Mouse (Mus musculus) urinary bladder, postnatal 4 days (tissue): ENCODE results near the gene Tnc.
"Not testable (repeated sequence)": the region's sequence is repeated elsewhere in the genome, so short reads cannot be mapped to it uniquely, and the experiment has no call there.

Source experiments
- DNase-seq, 2 experiments: peaks; one replicate each; pipeline ENCODE4 v3.0.0; 2021 to 2022; ENCODE audit warnings: low spot score in 2 of 2

Gene Tnc

GRCm38 (mm10) chr4:63969891-63970290 is 76.9 kb downstream of the Tnc start:
- DNase-seq = no peak

- no peak for DNase-seq
Observed at GRCm38 (mm10) chr4:63963410-63963809, 83.4 kb downstream of the Tnc start.

- no peak for DNase-seq
Observed at GRCm38 (mm10) chr4:63961858-63962468, 84.9 kb downstream of the Tnc start.

- DNase-seq = no peak
Observed at GRCm38 (mm10) chr4:63958601-63959000, 88.2 kb downstream of the Tnc start.

GRCm38 (mm10) chr4:63950054-63950453 is 96.8 kb downstream of the Tnc start:
- DNase-seq = no peak

GRCm38 (mm10) chr4:63948688-63949073 is 98.1 kb downstream of the Tnc start:
- DNase-seq = not testable (repeated sequence)

- peak in 1 of 2 experiments; percentile 20 for DNase-seq
Observed at GRCm38 (mm10) chr4:63948066-63948687, 98.6 kb downstream of the Tnc start.

GRCm38 (mm10) chr4:63943813-63944212 is 103.0 kb downstream of the Tnc start:
- no peak for DNase-seq

GRCm38 (mm10) chr4:63942875-63943274 is 103.9 kb downstream of the Tnc start:
- DNase-seq = no peak

- no peak for DNase-seq
Observed at GRCm38 (mm10) chr4:63941420-63941819, 105.4 kb downstream of the Tnc start.

- DNase-seq = no peak
Observed at GRCm38 (mm10) chr4:63939428-63939827, 107.4 kb downstream of the Tnc start.

GRCm38 (mm10) chr4:63935960-63936359 is 110.9 kb downstream of the Tnc start:
- no peak for DNase-seq

- no peak for DNase-seq
Observed at GRCm38 (mm10) chr4:63935314-63935713, 111.5 kb downstream of the Tnc start.

GRCm38 (mm10) chr4:63930863-63931262 is 116.0 kb downstream of the Tnc start:
- no peak for DNase-seq

GRCm38 (mm10) chr4:63929490-63929889 is 117.3 kb downstream of the Tnc start:
- DNase-seq = no peak

GRCm38 (mm10) chr4:63928192-63928591 is 118.6 kb downstream of the Tnc start:
- no peak for DNase-seq

GRCm38 (mm10) chr4:63917181-63917580 is 129.6 kb downstream of the Tnc start:
- no peak for DNase-seq

GRCm38 (mm10) chr4:63916753-63917152 is 130.1 kb downstream of the Tnc start:
- DNase-seq = no peak

- no peak for DNase-seq
Observed at GRCm38 (mm10) chr4:63916288-63916687, 130.5 kb downstream of the Tnc start.
